Mouse (Mus musculus): ENCODE measurements around the gene Ccdc81. TPM values are rescaled to one million over a fixed set of nuclear protein-coding genes. Genes with fewer than 3 reads are reported as not detected.

The Ccdc81 gene
- total RNA-seq, 2 experiments from 2014 or later, result 0.25 to 0.28 TPM

Other genes with a start within 250 kb of the Ccdc81 start
- gene Hikeshi, start 37.6 kb upstream of the Ccdc81 start, total RNA-seq (2021), result 10 to 100 TPM; 59.3 to 61.1 TPM
- gene Eed, start 77.4 kb upstream of the Ccdc81 start, total RNA-seq (2021), result 10 to 100 TPM; 69.7 to 77.9 TPM
- 100 to 1,000 TPM; 198 to 211 TPM for gene Picalm, start 226.6 kb upstream of the Ccdc81 start, total RNA-seq (2021)

All from adrenal gland, postnatal 4 days (tissue).